Mouse (Mus musculus): ENCODE data around the gene Ncam1. TPM values are rescaled to one million over a fixed set of nuclear protein-coding genes. Genes with fewer than 3 reads are reported as not detected.

Ncam1 gene
- polyA plus RNA-seq, 1 experiment, result 3.2 TPM

DNA sequence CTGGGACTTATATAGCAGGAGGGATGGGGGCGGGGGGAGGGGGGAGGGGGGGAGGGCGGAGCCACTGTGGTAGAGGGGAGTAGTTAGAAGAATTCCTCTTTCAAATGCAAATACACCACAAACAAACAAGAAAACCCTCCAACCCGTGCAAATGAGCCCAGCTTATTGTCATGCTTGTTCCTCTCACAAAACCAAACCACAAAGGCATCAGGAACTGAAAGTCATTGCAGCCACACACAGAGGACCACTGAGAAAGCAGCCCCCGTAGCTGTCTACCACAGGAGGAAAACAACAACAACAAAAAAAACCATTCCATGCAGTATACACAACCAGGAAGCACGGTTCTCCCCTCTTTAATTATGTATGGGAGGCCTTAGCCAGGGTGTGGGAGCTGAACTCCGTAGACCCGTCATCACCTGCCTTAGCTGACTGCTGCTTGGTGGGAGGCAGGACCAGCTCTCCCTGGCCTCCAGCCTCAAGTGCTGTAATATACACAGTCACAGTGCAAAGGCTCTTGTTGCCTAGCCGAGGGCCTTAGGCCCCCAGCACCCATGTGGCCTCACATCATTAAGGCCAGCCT lies 264.7 kb downstream of the Ncam1 start:
- TF ChIP-seq CTCF (conservative IDR thresholded peaks at IDR 0.05; ENCODE audit: insufficient read depth, insufficient read length, low read depth, low read length), result no peak
- TF ChIP-seq POLR2A (IDR thresholded peaks at IDR 0.05; ENCODE audit: low read depth, low read length), result no peak
- Histone ChIP-seq H3K4me3 (ENCODE audit: insufficient read depth, low read depth, low read length) (no peak overlapping the region), H3K27me3 (replicated peaks; ENCODE audit: control insufficient read depth, insufficient read depth, low read length) (no peaks in the 10 kb centered on the region), H3K27ac (ENCODE audit: insufficient read depth, low read depth, low read length) (no peak overlapping the region), H3K4me1 (ENCODE audit: control insufficient read depth, insufficient read depth, low read length) (no peaks in the 10 kb centered on the region), H3K36me3 (ENCODE audit: control insufficient read depth, insufficient read depth, low read length) (no peaks in the 10 kb centered on the region)
- no peak for DNase-seq
- WGBS, result 44% methylated on average over 8 of the region's 8 CpGs

DNA sequence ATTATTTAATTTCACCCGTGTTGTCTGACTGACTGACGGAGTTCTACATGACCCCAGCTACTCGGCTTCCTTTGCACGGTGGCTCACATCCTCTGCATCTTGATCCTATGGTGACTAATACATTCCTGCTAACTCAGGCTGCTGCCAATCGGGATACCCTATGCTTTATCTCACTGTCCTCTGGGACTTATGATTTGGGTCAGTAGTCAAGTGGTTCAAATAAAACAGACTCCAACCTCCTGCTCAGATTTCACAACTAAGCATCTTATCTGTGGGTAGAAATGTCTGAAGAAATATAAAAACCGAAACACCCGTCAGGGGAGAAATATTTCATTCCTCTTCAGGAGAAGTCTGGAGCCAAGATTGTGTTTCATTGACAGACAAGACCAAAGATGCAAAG lies 265.3 kb downstream of the Ncam1 start:
- Histone ChIP-seq H3K27me3 (replicated peaks; ENCODE audit: control insufficient read depth, insufficient read depth, low read length) (no peaks in the 10 kb centered on the region), H3K4me3 (ENCODE audit: insufficient read depth, low read depth, low read length) (no peak overlapping the region), H3K27ac (ENCODE audit: insufficient read depth, low read depth, low read length) (no peak overlapping the region), H3K36me3 (ENCODE audit: control insufficient read depth, insufficient read depth, low read length) (no peaks in the 10 kb centered on the region), H3K4me1 (ENCODE audit: control insufficient read depth, insufficient read depth, low read length) (no peaks in the 10 kb centered on the region)
- no peak for DNase-seq
- TF ChIP-seq CTCF (conservative IDR thresholded peaks at IDR 0.05; ENCODE audit: insufficient read depth, insufficient read length, low read depth, low read length) (no peak), POLR2A (IDR thresholded peaks at IDR 0.05; ENCODE audit: low read depth, low read length) (no peak)
- WGBS, result 44% methylated on average over 7 of the region's 7 CpGs

DNA sequence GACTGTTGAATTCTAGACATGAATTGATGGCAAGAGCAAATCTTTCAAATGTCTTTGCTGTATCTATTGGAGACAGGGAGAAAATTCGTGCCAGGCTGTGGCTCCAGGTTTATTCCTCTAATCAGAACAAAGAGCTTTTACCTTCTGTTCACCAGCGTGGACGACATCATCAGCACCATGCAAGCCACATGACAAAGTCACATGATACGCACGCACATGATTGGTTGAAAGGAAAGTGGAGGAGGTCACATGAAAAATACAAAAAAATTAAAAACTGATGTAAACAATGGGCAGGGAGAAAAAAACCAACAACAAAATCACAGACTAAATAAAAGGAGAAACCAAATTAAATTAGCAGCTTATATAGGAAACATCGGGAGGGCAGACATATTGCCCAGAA lies 266.9 kb downstream of the Ncam1 start:
- Histone ChIP-seq H3K27ac (ENCODE audit: insufficient read depth, low read depth, low read length) (no peak overlapping the region), H3K36me3 (ENCODE audit: control insufficient read depth, insufficient read depth, low read length) (no peaks in the 10 kb centered on the region), H3K4me3 (ENCODE audit: insufficient read depth, low read depth, low read length) (no peak overlapping the region), H3K4me1 (ENCODE audit: control insufficient read depth, insufficient read depth, low read length) (no peaks in the 10 kb centered on the region), H3K27me3 (replicated peaks; ENCODE audit: control insufficient read depth, insufficient read depth, low read length) (no peaks in the 10 kb centered on the region)
- WGBS, result 94% methylated on average over 6 of the region's 6 CpGs
- no peak for DNase-seq
- TF ChIP-seq CTCF (conservative IDR thresholded peaks at IDR 0.05; ENCODE audit: insufficient read depth, insufficient read length, low read depth, low read length) (no peak), POLR2A (IDR thresholded peaks at IDR 0.05; ENCODE audit: low read depth, low read length) (no peak)

DNA sequence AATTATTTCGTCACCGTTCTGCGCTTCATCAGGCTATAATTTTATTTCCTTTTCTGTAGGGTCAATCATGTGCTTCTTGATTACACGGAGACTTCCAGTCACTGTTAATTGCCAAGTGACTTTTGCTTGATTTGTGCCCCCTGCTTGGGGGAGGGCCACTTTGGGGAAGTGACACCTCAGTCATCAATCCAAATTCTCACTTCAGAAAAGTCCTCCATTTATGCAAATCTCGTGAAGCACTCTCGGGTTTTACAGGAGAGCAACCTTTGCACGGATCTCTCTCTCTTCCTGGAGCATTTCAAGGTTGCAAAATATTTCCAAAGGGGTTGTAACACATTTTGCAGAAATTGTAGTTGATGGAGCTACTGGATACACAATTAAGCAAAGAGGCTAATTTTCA lies 267.5 kb downstream of the Ncam1 start:
- Histone ChIP-seq H3K36me3 (ENCODE audit: control insufficient read depth, insufficient read depth, low read length) (no peaks in the 10 kb centered on the region), H3K27me3 (replicated peaks; ENCODE audit: control insufficient read depth, insufficient read depth, low read length) (no peaks in the 10 kb centered on the region), H3K4me3 (ENCODE audit: insufficient read depth, low read depth, low read length) (no peak overlapping the region), H3K27ac (ENCODE audit: insufficient read depth, low read depth, low read length) (no peak overlapping the region), H3K4me1 (ENCODE audit: control insufficient read depth, insufficient read depth, low read length) (no peaks in the 10 kb centered on the region)
- 50% methylated on average over 7 of the region's 7 CpGs for WGBS
- TF ChIP-seq CTCF (conservative IDR thresholded peaks at IDR 0.05; ENCODE audit: insufficient read depth, insufficient read length, low read depth, low read length) (no peak), POLR2A (IDR thresholded peaks at IDR 0.05; ENCODE audit: low read depth, low read length) (no peak)
- DNase-seq, result no peak

DNA sequence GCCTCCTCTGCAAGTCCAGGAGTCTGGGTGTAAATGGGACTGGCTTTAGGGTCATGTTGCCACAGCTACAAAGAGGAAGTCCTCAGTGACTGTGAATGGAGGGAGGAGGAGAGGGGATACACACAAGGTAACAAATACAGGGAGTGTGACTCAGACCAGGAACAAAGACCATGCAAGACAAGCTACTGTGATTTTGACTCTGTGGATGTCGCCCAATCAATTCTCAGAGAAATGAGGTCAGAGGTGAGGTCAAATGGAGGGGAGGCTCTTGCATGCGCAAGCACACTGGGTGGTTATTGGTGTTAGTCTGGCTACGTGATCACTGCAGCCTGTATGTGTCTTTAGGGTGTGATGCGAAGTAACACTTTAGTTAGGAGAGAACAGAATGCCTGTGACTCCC lies 268.0 kb downstream of the Ncam1 start:
- Histone ChIP-seq H3K27ac (ENCODE audit: insufficient read depth, low read depth, low read length) (no peak overlapping the region), H3K27me3 (replicated peaks; ENCODE audit: control insufficient read depth, insufficient read depth, low read length) (no peaks in the 10 kb centered on the region), H3K4me3 (ENCODE audit: insufficient read depth, low read depth, low read length) (no peak overlapping the region), H3K36me3 (ENCODE audit: control insufficient read depth, insufficient read depth, low read length) (no peaks in the 10 kb centered on the region), H3K4me1 (ENCODE audit: control insufficient read depth, insufficient read depth, low read length) (no peaks in the 10 kb centered on the region)
- no peak for TF ChIP-seq CTCF (conservative IDR thresholded peaks at IDR 0.05; ENCODE audit: insufficient read depth, insufficient read length, low read depth, low read length)
- no peak for TF ChIP-seq POLR2A (IDR thresholded peaks at IDR 0.05; ENCODE audit: low read depth, low read length)
- 82% methylated on average over 4 of the region's 4 CpGs for WGBS
- no peak for DNase-seq

DNA sequence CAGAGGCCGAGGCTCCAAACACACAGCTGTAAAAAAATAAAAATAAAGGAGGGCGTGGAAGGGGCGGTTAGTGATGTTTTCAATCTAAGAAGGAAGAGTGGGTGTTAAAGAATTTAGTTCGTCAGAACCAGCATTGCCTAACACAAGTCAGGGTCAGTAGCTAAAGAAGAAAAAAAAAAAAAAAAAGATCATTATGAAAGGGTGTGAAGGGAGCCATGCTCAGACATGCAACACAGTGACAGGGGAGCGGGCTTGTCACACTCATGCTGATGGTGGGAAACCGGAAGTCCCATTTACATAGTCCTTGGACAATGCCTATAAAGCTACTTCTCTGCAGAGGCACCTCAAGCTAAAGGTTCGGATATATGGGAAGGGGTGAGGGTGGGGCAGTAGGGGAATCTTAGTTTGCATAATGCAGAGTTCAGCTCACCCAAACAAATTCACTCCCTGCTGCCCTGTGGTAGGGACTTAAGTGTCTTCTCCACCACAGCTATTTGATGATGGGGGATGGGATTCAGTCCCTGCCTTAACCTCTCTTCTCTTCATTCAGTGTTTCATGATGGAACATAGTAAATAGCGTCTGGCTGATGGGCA lies 269.3 kb downstream of the Ncam1 start:
- DNase-seq, result no peak
- Histone ChIP-seq H3K27me3 (replicated peaks; ENCODE audit: control insufficient read depth, insufficient read depth, low read length) (no peaks in the 10 kb centered on the region), H3K4me3 (ENCODE audit: insufficient read depth, low read depth, low read length) (no peak overlapping the region), H3K4me1 (ENCODE audit: control insufficient read depth, insufficient read depth, low read length) (no peaks in the 10 kb centered on the region), H3K36me3 (ENCODE audit: control insufficient read depth, insufficient read depth, low read length) (no peaks in the 10 kb centered on the region), H3K27ac (ENCODE audit: insufficient read depth, low read depth, low read length) (no peak overlapping the region)
- TF ChIP-seq POLR2A (IDR thresholded peaks at IDR 0.05; ENCODE audit: low read depth, low read length) (no peak), CTCF (conservative IDR thresholded peaks at IDR 0.05; ENCODE audit: insufficient read depth, insufficient read length, low read depth, low read length) (no peak)
- WGBS, result 79% methylated on average over 8 of the region's 8 CpGs

DNA sequence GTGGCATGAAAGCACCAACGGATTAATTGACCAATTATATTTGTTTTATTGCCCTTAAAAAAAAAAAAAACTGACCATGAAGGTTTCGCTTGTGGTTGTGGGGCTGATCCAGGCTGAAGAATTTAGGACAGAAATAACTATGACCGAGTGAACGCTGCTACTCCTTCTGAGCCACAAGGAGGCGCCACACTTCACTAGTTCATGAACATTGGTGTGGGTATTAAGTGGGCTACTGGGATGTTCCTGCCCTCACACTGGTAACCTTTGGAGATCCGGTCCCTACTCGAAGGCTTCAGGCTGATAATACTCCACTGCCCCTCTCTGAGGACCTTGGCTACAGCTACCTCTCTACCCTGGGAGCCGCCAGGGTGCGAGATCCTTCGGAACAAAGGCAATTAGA lies 269.8 kb downstream of the Ncam1 start:
- H3K27ac ChIP-seq (ENCODE audit: insufficient read depth, low read depth, low read length), result no peak overlapping the region
- peak; percentile 37 for TF ChIP-seq CTCF (conservative IDR thresholded peaks at IDR 0.05; ENCODE audit: insufficient read depth, insufficient read length, low read depth, low read length)
- TF ChIP-seq POLR2A (IDR thresholded peaks at IDR 0.05; ENCODE audit: low read depth, low read length), result no peak
- H3K4me1 ChIP-seq (ENCODE audit: control insufficient read depth, insufficient read depth, low read length), result no peaks in the 10 kb centered on the region
- no peak overlapping the region for H3K4me3 ChIP-seq (ENCODE audit: insufficient read depth, low read depth, low read length)
- H3K36me3 ChIP-seq (ENCODE audit: control insufficient read depth, insufficient read depth, low read length), result no peaks in the 10 kb centered on the region
- no peak for DNase-seq
- WGBS, result 66% methylated on average over 10 of the region's 10 CpGs
- no peaks in the 10 kb centered on the region for H3K27me3 ChIP-seq (replicated peaks; ENCODE audit: control insufficient read depth, insufficient read depth, low read length)
